Mouse (Mus musculus) retina, postnatal 7 days (tissue): ENCODE results near the gene Madd.
A peak's percentile ranks its signal among the peaks of the same experiment; 100 is the strongest.

ENCODE experiments used
- DNase-seq: peaks from one replicate; pipeline ENCODE4 v3.0.0-alpha.2; 2012; ENCODE audit warnings: low read depth, low spot score

Madd gene

DNA sequence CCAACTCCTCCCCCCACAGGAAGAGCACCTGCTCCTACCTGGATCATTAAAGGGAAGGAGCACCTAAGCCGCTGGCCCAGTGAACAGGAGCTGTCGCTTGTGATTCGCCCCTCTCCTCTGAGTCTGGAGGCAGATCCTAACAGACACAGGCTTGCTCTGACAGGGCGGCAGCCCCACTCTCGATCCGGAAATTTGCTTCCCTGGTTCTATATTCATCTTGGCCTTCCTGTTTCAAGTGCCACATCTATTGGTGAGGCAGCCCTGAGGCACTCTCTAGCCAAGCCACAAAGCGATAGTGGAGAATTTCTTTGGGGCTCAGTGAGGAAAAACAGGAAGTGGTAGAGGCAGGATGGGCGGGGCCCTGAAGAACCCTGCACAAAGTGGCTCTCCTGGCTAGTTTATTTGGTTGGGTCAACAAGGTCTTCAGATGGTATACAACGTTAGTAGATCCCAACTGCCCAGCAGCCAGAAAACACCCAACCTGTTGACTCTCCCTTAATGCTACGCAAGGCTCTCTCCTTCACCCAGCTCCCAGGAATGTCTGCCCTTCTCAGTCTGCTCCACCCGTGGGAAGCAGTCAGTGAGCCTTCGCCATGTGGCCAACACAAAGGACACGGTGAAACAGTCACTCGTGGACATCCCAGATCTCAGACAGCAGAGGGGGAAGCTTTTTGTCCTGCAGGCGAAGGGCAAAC, at the start of gene Madd:
Madd (minus strand) TSS at position 127 of the 695 bp plus-strand sequence.
- DNase-seq = no peak

- DNase-seq = no peak
These were observed 46.1 kb upstream of the Madd start for GRCm38 (mm10) chr2:91229735-91230134.

DNA sequence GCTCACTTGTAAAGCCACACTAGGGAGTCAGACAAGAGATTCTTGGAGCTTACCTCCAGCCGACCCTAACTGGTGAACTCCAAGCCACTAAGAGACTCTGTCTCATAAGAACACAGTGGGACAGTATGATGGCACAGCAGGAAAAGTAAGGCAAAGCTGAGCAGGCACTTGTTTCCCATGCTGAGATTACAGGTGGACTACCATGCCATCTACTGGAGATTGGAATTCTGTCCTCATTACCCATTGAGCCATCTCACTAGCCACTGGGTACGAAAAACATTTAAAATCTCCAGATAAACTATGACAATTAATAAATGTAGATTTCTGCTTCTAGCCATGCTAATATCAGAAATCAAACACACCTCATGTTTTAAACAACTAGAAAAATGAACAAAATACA, 40.0 kb upstream of the Madd start:
- DNase-seq = no peak

DNA sequence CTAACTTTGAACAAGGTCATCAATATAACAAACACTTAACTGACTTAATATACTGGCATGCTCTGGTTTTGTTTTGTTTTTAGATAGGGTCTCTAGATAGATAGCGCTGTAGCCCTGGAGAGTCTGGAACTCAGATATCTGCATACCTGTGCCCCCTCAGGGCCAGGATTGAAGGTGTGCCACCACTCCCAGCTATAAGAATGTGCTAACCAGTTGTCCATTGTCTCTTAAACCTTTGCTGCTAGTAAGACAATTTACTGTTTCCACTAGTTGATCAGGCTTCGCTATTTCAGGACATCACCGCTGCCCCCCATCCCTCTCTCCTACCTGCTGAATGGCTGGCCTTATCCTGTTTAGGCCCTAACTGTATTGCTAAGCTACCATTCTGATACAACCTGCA, 36.9 kb upstream of the Madd start:
- no peak for DNase-seq

DNA sequence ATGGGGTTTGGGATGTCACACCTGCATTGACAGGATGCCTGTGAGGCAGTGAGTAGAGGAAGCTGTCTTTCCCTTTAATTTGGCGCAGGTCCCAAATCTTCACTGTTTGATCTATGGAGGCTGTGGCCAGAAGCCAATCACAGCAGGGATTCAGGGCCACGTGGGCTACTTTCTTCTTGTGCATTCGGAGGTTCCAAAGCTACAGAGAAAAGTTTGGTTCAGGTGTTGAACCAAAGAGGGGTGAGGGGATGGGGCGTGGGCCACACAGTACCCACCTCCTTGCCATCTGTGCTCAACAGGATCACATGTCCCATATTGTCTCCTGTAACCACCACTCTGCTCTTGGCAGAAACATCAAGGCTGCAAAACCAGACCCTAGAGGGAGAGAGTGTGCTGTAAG, 33.4 kb upstream of the Madd start:
- DNase-seq = no peak

GRCm38 (mm10) chr2:91213311-91213710, 29.7 kb upstream of the Madd start:
- DNase-seq = no peak

DNA sequence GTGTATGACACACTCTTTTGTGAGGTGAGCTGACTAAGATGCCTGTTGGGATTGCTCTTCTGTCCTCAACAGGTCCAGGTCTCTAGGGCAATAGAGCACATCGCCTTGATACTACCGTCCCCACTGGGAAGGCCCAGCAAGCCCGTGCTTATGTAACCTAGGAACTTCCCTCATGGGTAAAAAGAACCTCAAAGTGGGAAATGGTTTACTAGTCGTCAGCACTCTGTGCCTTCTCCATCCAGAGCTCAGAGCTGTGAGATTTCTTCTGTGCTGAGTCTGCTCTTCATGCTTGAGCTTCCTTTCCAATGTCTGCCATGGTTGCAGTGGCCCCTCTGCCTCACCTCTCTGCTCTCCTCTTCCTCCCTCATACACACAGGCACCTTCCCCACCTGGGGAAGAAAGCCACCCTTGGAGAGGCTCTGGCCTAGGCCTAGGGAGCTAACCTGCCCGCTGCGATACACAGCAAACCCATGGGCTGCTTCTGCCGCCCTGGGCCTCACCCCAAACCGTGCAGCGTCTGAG, 22.7 kb upstream of the Madd start:
- DNase-seq = no peak

DNA sequence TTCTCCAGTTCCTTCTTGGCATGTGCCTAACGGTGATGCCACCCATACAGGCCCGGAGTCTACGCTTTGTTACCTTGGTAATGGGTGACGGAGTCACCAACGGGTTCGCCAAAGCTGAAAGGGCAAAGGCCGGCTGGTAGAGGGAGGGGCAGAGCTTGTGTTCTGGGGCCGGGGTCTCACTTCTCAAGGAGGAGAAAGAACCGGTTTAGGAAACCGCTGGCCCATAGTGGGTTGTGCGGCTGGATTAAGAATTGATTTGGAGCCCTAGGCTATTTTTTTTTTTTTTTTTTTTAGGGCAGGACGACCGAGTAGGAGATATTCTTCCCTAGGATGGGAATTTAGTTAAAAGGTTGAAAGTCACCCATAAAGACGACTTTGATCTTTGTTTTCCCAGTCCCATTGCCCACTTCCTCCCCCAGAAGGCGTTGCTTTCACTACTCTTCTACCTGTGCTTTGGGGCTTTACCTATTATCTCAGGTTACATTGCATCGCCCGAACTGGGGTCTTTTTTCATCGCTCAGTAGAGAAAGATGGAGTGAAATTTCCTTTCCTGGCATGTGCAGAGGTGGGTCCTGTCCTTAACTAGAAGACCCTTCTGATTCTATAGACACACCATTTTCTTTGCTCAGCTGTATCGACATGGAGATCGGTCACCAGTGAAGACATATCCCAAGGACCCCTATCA, 19.5 kb upstream of the Madd start:
- DNase-seq = no peak

GRCm38 (mm10) chr2:91202222-91202971, 18.8 kb upstream of the Madd start, which contains the start of the genes Nr1h3 and Acp2:
TSS of gene Nr1h3 (minus strand) at chr2:91202834.
TSS of gene Acp2 (plus strand) at chr2:91202885.
- peak; percentile 87 for DNase-seq

GRCm38 (mm10) chr2:91198888-91199287, 15.3 kb upstream of the Madd start:
- DNase-seq = no peak

GRCm38 (mm10) chr2:91196577-91197001, 13.0 kb upstream of the Madd start:
- DNase-seq = no peak

- no peak for DNase-seq
These were observed 11.1 kb upstream of the Madd start for GRCm38 (mm10) chr2:91194624-91195332.

GRCm38 (mm10) chr2:91190501-91190900, 6.9 kb upstream of the Madd start:
- no peak for DNase-seq

DNA sequence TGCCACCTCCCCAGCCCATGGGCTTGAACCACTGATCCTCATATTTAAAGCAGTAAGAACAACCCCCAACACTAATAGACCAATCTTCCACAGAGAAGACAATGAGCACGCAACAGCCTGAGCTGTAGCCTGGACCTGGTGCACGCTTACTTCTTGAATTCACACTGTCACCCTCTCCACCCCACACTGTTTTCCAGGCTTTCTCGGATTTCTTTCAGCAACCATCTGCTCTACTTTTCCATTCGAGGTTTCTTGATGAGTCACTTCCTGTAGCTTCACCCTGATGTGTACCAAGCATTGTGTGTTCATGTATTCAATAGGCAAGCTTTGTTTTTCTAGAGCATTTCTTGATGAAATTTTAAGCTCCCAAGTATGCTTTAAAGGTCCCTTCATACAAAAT, 3.8 kb upstream of the Madd start:
- DNase-seq = no peak

- DNase-seq = no peak
These were observed 2.6 kb upstream of the Madd start for GRCm38 (mm10) chr2:91186208-91186607.

DNA sequence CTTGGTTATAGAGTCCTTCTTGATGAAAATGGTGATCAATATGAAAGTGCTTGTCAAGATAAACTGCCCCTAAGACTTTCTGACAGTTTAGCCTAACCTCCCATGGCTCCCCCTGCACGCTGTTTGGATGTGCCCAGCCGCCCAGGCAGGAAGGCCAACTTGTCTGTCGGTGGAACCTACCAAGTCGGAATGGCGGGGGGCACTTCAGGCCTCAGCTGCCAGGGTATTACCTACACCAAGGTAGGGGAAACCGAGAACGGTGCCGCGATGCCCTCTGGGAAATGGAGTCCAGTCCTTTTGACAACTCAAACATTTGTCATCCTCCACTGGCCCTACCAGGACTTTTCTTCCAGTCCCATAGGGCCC, 506 bp downstream of the Madd start:
- DNase-seq = peak; percentile 93

GRCm38 (mm10) chr2:91182405-91183147, 1.1 kb downstream of the Madd start:
- DNase-seq = peak; percentile 85

- no peak for DNase-seq
These were observed 1.6 kb downstream of the Madd start for GRCm38 (mm10) chr2:91182016-91182404.

DNA sequence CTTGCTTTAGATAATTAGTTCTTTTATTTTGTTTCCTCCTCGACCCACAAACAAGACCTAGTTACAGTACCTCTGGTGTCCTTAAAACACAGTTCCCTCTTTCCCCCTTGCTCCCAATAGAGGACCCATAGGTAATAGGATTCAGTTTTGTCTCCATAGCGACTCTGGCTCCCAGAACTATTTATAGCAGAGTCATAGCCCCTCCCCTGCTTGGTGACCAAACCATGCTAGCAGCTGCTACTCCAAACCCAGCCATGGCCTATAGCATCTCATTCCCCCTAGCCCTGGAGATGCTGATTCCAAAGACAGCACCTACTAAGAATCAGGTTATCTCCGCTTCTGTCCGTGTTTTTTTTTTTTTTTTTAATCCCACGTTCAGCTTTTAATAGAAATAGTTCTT, 2.9 kb downstream of the Madd start:
- no peak for DNase-seq

- no peak for DNase-seq
These were observed 3.8 kb downstream of the Madd start for GRCm38 (mm10) chr2:91179825-91180224.

DNA sequence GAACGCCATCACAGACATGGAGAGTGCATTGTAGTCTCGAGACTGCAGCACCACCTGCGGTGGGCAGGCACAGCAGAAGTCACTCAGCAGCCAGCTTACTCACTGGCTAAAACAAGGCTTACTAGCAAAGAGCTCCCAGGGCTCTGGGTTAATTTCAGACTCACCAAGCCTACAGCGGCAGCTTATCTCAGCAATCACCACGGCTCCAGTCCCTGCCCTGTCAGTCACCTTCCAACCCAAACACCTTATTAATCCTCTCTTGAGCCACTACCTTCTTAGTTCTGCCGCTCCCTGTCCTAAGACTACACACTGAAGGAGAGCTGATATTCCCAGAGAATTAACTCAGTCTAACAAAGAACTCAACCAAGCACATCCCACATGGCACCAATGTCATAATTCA, 7.4 kb downstream of the Madd start:
- no peak for DNase-seq
